Mouse (Mus musculus) G1E (cell line): ENCODE results near the gene Gm8909.
"Not testable (repeated sequence)": the region's sequence is repeated elsewhere in the genome, so short reads cannot be mapped to it uniquely, and the experiment has no call there.

Source experiments
- CTCF ChIP-seq: IDR thresholded peaks from 2 replicates; pipeline ENCODE4 v1.5.1; 2012; ENCODE audit warnings: low read depth, low read length, inconsistent platforms, mixed read lengths
- GATA1 ChIP-seq: IDR thresholded peaks from 2 replicates; pipeline ENCODE4 v1.6.1; 2012; ENCODE audit warnings: borderline replicate concordance, low read length, inconsistent platforms, mixed read lengths

GRCm38 (mm10) chr17:36120839-36121238 is 47.5 kb downstream of the Gm8909 start:
- not testable (repeated sequence) for TF ChIP-seq CTCF, GATA1
